Mouse (Mus musculus) forebrain, embryonic 10.5 days (tissue): ENCODE measurements around the gene Rnd1. TPM values are rescaled to one million over a fixed set of nuclear protein-coding genes. Genes with fewer than 3 reads are reported as not detected.

Experiments used
- DNase-seq: peaks from one replicate; pipeline ENCODE4 v3.0.0-alpha.2; 2017; ENCODE audit warnings: low spot score; ENCODE audit errors: extremely low spot score
- H3K27ac ChIP-seq: fragments of 300-500 bp; sonication (generic); 2 replicates; pipeline ENCODE4 v1.5.1; 2016; ENCODE audit warnings: mild to moderate bottlenecking
- H3K27me3 ChIP-seq: fragments of 300-500 bp; sonication (generic); 2 replicates; pipeline ENCODE4 v1.6.1; 2016; ENCODE audit warnings: mild to moderate bottlenecking; ENCODE audit not compliant: poor library complexity, severe bottlenecking
- H3K36me3 ChIP-seq: fragments of 300-500 bp; sonication (generic); replicated peaks from 2 replicates; pipeline ENCODE4 v1.6.1; 2016; ENCODE audit warnings: mild to moderate bottlenecking, moderate library complexity
- H3K4me1 ChIP-seq: fragments of 300-500 bp; sonication (generic); 2 replicates; pipeline ENCODE4 v1.6.1; 2016
- H3K4me3 ChIP-seq: fragments of 300-500 bp; sonication (generic); 2 replicates; pipeline ENCODE4 v1.5.1; 2016; ENCODE audit warnings: mild to moderate bottlenecking, moderate library complexity
- H3K9me3 ChIP-seq: fragments of 300-500 bp; sonication (generic); 2 replicates; pipeline ENCODE4 v1.6.1; 2016; ENCODE audit warnings: mild to moderate bottlenecking, moderate library complexity
- WGBS: fragments of 180-500 bp; shearing (Covaris S2); methylation state at CpG from one replicate; pipeline ENCODE4 v1.1.7; 2016; 5-methylcytosine and 5-hydroxymethylcytosine counted together
- polyA plus RNA-seq: library from polyadenylated mRNA; unstranded; fragments of >200 nt; fragmentation: Nextera tagmentation; extraction: Ambion mirVana; gene quantifications from 2 replicates; pipeline ENCODE4 v1.2.1, GENCODE M21; 2016

The Rnd1 gene
- 1.8 and 2.2 TPM in 2 replicates for polyA plus RNA-seq

DNA sequence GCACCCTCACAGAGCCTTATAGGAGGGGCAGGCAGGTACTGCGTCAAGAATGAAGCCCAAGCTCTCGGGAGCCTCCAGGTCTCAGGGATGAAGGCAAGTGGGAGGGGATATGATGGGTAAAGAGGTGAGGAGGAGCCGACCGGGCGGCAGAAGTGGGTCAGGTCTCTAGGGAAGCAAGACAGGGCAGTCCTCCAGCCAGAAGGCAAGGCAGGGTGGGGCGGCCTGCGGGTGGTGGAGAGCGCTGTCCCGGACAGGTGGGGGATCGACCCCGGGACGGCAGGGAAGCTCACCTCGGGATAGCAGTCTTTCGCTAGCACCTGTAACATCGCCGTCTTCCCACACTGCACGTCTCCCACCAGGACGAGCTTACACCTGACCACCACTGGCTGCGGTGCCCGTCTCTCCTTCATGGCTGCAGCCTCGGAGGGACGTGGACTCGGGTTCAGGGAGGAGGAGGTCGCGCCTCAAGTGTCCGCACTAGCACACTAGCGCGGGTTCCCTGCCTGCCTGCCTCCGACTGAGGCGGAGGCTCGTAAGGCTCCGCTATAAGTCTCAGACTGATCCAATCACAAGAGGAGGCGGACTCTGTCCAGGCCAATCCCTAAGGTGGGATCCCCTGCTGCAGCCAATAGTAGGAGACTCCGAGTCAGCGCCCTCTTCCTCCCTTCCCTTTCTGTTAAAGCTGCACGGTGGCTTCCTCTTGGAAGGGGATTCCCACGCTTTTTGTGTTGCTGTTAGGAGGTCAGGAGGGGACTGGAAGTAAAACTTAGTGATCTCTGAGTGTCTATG, at the start of gene Rnd1:
Gene Rnd1 (minus strand): TSS at position 522 of the 789 bp plus-strand sequence.
- H3K9me3 ChIP-seq = no peaks in the 10 kb centered on the region
- H3K27me3 ChIP-seq = peaks cover 85% of the 10 kb centered on the region
- H3K27ac ChIP-seq = peak within 1 kb of the TSS; percentile 49
- under 1% methylated on average over 36 of the region's 37 CpGs for WGBS
- no peaks in the 10 kb centered on the region for H3K36me3 ChIP-seq
- H3K4me3 ChIP-seq = peak within 1 kb of the TSS; percentile 59
- peaks cover 48% of the 10 kb centered on the region for H3K4me1 ChIP-seq
- DNase-seq = peak; percentile 83

DNA sequence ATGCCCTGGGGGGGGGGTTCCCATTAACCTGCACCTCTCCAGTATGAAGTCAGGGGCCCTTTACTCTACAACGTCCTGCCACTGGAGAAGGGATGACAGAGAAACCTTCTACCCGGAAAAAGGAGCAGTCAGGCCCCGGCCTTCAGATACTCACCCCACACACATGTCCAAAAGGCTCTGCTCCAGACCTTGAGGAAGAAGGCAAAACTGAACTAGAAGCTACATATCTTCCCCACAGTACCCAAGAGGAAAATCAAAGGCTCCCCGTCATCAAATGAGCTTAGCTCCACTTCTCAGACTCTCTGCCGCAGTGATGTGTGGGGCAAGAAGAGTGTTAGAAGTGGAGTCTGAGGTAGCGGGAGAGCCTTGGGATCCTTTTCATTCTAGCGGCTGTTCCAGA, 49.5 kb upstream of the Rnd1 start:
- H3K4me3 ChIP-seq = peak overlapping the region; percentile 62
- no peak for DNase-seq
- peaks cover 75% of the 10 kb centered on the region for H3K27me3 ChIP-seq
- no peaks in the 10 kb centered on the region for H3K36me3 ChIP-seq
- peaks cover 53% of the 10 kb centered on the region for H3K4me1 ChIP-seq
- WGBS = 45% methylated on average over 7 of the region's 7 CpGs
- no peaks in the 10 kb centered on the region for H3K9me3 ChIP-seq
- peak overlapping the region; percentile 76; the same call in 1 of the 2 replicates for H3K27ac ChIP-seq

DNA sequence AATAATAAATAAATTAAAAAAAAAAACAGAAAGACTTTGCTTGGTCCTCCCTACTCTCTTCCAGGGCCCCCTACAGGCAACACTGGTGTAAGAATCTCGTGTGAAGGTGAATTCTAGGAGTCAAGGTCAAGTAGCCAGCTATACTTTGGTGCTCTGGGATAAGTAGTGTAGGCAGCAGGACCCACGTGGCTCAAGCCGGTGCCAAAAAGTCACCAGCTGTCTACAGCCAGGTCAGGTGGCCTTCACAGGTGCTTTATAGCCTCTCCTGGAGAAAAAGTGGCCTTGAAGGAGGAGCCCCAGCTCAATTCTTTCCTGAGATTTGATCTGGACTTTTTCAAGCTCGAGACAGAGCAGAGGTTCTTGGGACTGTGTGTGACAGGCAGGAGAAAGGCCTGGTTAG, 48.8 kb upstream of the Rnd1 start:
- Histone ChIP-seq H3K27ac (no peak overlapping the region), H3K4me3 (no peak overlapping the region), H3K4me1 (peaks cover 55% of the 10 kb centered on the region), H3K9me3 (no peaks in the 10 kb centered on the region), H3K36me3 (no peaks in the 10 kb centered on the region), H3K27me3 (peaks cover 82% of the 10 kb centered on the region)
- 85% methylated on average over 4 of the region's 4 CpGs for WGBS
- DNase-seq = no peak

DNA sequence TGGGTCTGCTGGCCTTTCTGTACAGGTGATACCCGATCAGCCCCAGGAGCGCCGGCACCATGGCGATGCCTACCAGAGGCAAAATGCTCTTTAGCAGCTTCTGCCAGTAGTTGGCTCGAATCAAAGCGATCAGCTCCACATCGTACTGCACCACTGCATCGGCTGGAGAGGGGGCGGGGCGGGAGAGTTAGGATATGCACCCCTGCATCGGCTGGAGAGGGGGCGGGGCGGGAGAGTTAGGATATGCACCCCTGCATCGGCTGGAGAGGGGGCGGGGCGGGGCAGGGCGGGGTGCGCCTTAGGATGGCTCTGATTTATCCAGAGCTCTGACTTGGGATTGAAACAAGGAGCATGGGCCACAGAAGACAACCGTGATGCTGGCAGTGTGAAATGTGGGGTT, 47.2 kb upstream of the Rnd1 start:
- Histone ChIP-seq H3K4me1 (peaks cover 55% of the 10 kb centered on the region), H3K27me3 (peaks cover 86% of the 10 kb centered on the region), H3K27ac (no peak overlapping the region), H3K4me3 (no peak overlapping the region), H3K9me3 (no peaks in the 10 kb centered on the region), H3K36me3 (no peaks in the 10 kb centered on the region)
- WGBS = 42% methylated on average over 19 of the region's 19 CpGs
- DNase-seq = no peak

DNA sequence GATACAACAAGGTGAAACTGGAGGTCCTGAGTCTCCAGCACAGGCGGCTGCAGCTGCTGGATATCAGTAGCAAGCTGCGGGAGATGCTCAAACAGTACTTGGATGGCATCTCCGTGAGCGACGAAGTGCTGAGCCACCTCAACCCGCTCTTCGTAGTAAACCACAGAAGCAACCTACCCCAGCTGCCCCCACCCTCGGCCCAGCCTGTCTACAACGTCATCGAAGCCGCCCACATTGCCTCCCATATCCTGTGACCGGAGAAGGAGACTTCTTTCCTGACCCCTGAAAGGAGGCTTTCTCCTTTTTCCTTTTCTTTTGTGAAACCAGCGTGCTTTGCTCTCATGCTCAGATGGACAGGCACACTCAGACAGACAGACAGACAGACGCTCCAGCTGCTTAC, 45.6 kb upstream of the Rnd1 start:
- WGBS = 77% methylated on average over 14 of the region's 14 CpGs
- H3K4me1 ChIP-seq = peaks cover 48% of the 10 kb centered on the region
- no peaks in the 10 kb centered on the region for H3K36me3 ChIP-seq
- H3K27me3 ChIP-seq = peaks cover 70% of the 10 kb centered on the region
- H3K9me3 ChIP-seq = no peaks in the 10 kb centered on the region
- no peak overlapping the region for H3K4me3 ChIP-seq
- no peak overlapping the region for H3K27ac ChIP-seq
- DNase-seq = no peak

DNA sequence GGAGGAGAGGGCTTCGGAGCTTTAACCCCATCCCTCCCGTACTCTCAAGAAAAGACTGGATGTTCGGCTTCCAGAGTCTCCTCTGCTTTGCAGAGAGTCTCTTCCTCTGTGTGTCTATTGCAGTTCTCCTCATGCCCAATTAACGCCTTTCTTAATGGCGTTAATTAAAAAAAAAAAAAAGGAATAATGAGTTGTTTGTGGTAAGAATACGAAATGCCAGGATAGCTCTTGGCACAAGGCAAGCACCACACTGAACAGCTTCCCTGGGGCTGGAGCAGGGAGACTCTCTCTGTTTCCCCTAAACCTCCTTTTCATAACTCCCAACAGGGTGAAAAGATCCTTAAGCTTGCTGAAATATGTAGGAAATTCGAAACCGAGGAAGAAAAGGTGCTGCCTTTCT, 44.9 kb upstream of the Rnd1 start:
- H3K4me1 ChIP-seq = peaks cover 42% of the 10 kb centered on the region
- H3K27me3 ChIP-seq = peaks cover 63% of the 10 kb centered on the region
- H3K9me3 ChIP-seq = no peaks in the 10 kb centered on the region
- WGBS = 83% methylated on average over 8 of the region's 8 CpGs
- H3K27ac ChIP-seq = no peak overlapping the region
- no peak for DNase-seq
- no peaks in the 10 kb centered on the region for H3K36me3 ChIP-seq
- H3K4me3 ChIP-seq = no peak overlapping the region

DNA sequence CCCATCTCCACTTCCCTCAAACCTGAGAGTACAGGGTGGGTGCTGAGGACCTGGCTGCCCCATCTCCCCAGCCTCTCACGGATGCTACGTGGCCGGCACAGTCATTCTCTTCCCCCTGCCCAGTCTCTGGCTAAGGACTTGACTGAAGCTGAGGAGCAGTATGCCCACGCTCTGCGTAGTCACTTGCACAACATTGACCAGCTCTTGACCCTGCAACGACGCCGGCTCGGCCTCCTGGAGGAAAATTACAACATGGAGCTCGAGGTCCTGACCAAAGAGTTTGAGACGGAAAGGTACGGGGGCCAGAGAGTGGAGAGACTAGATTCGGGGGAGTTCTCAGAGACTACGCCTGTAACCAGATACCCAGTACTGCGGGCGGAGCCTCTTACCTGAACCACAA, 40.0 kb upstream of the Rnd1 start:
- Histone ChIP-seq H3K27ac (no peak overlapping the region), H3K9me3 (no peaks in the 10 kb centered on the region), H3K4me3 (no peak overlapping the region), H3K4me1 (peaks cover 7% of the 10 kb centered on the region), H3K36me3 (no peaks in the 10 kb centered on the region), H3K27me3 (peaks cover 16% of the 10 kb centered on the region)
- no peak for DNase-seq
- 71% methylated on average over 16 of the region's 16 CpGs for WGBS

DNA sequence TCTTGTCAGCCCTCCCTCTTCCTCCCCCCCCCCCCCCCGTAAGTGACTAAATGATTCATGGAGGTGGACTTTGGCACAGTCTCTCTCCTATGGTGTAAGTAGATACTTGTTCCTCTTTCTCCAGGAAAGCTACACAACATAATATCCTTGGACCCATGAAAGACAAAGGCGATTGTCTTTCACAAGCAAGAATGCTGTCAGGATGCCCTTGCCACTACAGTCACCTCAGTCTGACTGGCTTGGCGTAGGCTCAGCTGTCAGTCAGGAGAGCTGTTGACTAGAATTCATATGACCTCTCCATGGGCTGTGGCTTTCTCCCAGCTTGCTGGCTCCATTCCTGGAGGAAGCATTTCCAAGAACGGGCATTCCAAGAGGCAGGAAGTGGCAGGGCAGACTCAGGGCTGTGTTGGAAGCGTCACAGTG, 37.0 kb upstream of the Rnd1 start:
- no peaks in the 10 kb centered on the region for H3K36me3 ChIP-seq
- no peak for DNase-seq
- H3K4me1 ChIP-seq = no peaks in the 10 kb centered on the region
- WGBS = 85% methylated on average over 5 of the region's 5 CpGs
- no peak overlapping the region for H3K4me3 ChIP-seq
- no peak overlapping the region for H3K27ac ChIP-seq
- no peaks in the 10 kb centered on the region for H3K9me3 ChIP-seq
- peaks cover 14% of the 10 kb centered on the region for H3K27me3 ChIP-seq

DNA sequence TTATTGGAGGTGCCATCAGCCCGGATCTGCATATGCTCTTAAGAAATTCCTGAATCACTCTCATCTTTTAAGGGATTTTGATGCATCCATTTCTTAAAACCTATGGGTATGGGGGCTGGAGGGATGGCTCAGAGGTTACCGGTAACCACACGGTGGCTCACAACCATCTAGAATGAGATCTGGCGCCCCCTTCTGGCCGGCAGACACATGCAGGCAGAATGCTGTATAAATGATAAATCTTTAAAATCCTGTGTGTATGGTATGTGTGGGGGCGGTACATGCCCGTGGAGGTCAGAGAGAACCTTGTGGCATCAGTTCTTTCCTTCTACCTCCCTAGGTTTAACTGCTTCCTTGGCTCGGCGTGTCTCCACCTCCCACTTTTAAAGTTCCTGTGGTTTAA, 33.2 kb upstream of the Rnd1 start:
- DNase-seq = peak; percentile 81
- H3K27ac ChIP-seq = no peak overlapping the region
- H3K36me3 ChIP-seq = no peaks in the 10 kb centered on the region
- no peaks in the 10 kb centered on the region for H3K9me3 ChIP-seq
- peaks cover 6% of the 10 kb centered on the region for H3K4me1 ChIP-seq
- WGBS = 20% methylated on average over 9 of the region's 9 CpGs
- H3K27me3 ChIP-seq = peaks cover 30% of the 10 kb centered on the region
- no peak overlapping the region for H3K4me3 ChIP-seq

DNA sequence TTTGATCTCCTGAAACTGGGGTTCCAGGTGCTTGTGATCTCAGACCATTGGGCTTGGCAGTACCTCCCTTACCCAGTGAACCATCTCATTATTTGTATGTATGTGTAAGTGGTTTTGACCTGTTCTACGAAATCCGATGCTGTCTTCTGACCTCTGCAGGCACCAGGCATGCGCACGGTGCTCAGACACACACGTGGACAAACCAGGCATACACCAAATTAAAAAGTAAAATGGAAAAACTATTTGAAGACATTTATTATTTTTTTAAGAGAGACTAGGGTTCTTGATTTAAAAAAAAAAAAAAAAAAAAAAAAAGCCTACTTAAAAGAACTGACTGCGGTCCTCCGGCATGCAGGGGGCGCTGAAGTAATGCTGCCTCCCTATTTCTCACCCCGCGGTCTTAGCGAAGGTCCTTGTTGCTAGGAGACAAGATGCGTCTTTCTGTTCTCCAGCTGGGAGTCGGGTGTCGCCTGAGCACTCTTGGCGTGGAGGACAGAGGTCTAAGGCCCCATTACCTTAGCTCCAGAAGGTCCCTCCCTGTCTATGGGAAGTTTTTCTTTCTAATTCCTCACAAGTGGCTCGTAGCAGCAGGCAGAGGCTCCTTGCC, 30.6 kb upstream of the Rnd1 start, which contains the start of gene Ccdc65:
Gene Ccdc65 (plus strand): TSS at position 442 of the 607 bp plus-strand sequence.
- Histone ChIP-seq H3K4me3 (peak within 1 kb of the TSS; percentile 48), H3K9me3 (no peaks in the 10 kb centered on the region), H3K36me3 (no peaks in the 10 kb centered on the region), H3K4me1 (peaks cover 6% of the 10 kb centered on the region), H3K27ac (0 out of 2 replicates have a peak within 1 kb of the TSS, but pooled peaks have one; percentile 30), H3K27me3 (peaks cover 55% of the 10 kb centered on the region)
- WGBS = 20% methylated on average over 16 of the region's 16 CpGs
- DNase-seq = peak; percentile 65

DNA sequence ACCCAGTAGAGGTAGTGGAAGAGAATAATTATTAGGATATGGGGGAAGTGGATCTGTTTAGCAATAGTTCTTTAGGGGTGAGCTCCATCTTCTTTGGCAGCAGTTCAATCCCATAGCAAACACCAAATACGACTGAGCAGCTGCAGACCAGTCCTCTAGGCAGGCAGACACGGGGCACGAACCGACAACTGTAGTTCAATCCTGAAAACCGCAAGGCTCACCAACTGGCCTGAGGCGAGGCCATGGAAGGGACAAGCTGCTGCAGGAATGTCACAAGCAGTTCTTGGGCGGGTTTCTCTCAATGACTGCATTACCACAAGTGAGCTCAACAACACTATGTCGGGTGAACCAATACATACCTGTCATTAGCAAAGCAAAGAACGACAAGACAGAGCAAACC, 27.1 kb upstream of the Rnd1 start:
- Histone ChIP-seq H3K27ac (no peak overlapping the region), H3K9me3 (no peaks in the 10 kb centered on the region), H3K36me3 (no peaks in the 10 kb centered on the region), H3K4me1 (peaks cover 12% of the 10 kb centered on the region), H3K4me3 (no peak overlapping the region), H3K27me3 (peaks cover 77% of the 10 kb centered on the region)
- DNase-seq = no peak
- WGBS = 75% methylated on average over 9 of the region's 9 CpGs

DNA sequence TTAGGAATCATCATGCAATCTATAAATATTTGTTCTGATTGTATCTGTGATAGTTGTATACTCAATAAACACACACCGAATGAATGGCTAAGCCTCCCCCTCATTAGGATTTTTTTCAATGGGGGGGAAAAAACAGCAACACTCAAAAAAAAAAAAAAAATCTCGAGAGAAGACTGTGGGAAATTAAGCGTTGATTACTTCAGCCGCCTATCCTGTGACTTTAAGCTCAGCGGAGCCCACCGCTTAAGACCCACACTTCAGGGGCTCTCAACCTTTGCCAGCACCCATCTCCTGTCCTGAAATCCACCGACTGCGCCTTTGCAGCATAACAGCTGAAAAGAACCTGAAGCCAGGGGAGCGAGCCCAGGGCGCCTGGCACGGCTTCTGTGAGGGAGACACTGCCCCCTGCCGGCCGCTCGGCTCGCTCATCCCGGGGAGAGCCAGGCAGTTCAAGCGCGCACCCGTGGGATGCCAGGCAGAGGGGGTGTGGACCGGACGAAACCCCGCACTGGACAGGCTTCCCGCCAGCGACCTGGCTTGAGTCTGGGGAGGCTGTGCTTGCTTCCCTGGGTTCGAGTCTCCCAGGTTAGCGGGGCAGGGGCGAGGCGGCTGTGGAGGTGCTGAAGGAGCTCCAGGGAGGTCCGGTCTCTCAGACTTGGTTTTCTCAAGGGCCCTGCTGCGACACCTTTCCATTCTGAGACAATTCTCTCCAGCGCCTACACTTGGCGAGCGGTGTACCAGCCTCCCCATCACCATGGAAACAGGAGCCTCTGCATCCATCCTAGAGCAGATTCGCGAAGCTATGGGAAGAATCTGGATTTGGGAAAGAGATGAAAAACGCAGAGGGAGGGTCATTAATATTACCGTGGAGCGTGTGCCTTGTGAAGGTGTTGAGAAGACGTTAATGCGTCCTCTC, 22.2 kb upstream of the Rnd1 start:
- DNase-seq = peak; percentile 87
- H3K9me3 ChIP-seq = no peaks in the 10 kb centered on the region
- WGBS = 6% methylated on average over 40 of the region's 40 CpGs
- H3K36me3 ChIP-seq = no peaks in the 10 kb centered on the region
- peaks cover 9% of the 10 kb centered on the region for H3K4me1 ChIP-seq
- H3K27me3 ChIP-seq = peaks cover 57% of the 10 kb centered on the region
- peak overlapping the region; percentile 58 for H3K27ac ChIP-seq
- H3K4me3 ChIP-seq = peak overlapping the region; percentile 50
